Mouse (Mus musculus): ENCODE data around the gene Rab17.

The Rab17 gene

GRCm38 (mm10) chr1:90928575-90928934 is 40.9 kb downstream of the Rab17 start:
- DNase-seq (ENCODE audit: low read depth): peak; percentile 74

GRCm38 (mm10) chr1:90927929-90928574 is 41.4 kb downstream of the Rab17 start:
- no peak for DNase-seq (ENCODE audit: low read depth)

- no peak for DNase-seq (ENCODE audit: low read depth)
Measured at GRCm38 (mm10) chr1:90927308-90927707, 42.2 kb downstream of the Rab17 start.

- DNase-seq (ENCODE audit: low read depth): no peak
Measured at GRCm38 (mm10) chr1:90926030-90926429, 43.4 kb downstream of the Rab17 start.

GRCm38 (mm10) chr1:90921687-90922086 is 47.8 kb downstream of the Rab17 start:
- no peak for DNase-seq (ENCODE audit: low read depth)

- no peak for DNase-seq (ENCODE audit: low read depth)
Measured at GRCm38 (mm10) chr1:90917509-90917908, 52.0 kb downstream of the Rab17 start.

GRCm38 (mm10) chr1:90914948-90915569 is 54.4 kb downstream of the Rab17 start, which contains the start of gene Mlph:
Gene Mlph, plus strand, starts transcription at chr1:90915085.
- no peak for DNase-seq (ENCODE audit: low read depth)

GRCm38 (mm10) chr1:90913231-90913630 is 56.2 kb downstream of the Rab17 start:
- DNase-seq (ENCODE audit: low read depth): no peak

GRCm38 (mm10) chr1:90909631-90910152 is 59.8 kb downstream of the Rab17 start:
- no peak for DNase-seq (ENCODE audit: low read depth)

- no peak for DNase-seq (ENCODE audit: low read depth)
Measured at GRCm38 (mm10) chr1:90909161-90909560, 60.3 kb downstream of the Rab17 start.

Measured in induced T-regulatory cell, adult 2 months (primary cell).